Mouse (Mus musculus) bone marrow, adult 2 months (tissue): ENCODE results near the gene Sag. TPM values are rescaled to one million over a fixed set of nuclear protein-coding genes. Genes with fewer than 3 reads are reported as not detected.

Experiments used
- H3K27ac ChIP-seq: fragments of 200-500 bp; 2 replicates; pipeline ENCODE4 v1.5.1; 2012; ENCODE audit warnings: low read depth, mild to moderate bottlenecking, control low read depth, inconsistent platforms, low read length; ENCODE audit not compliant: control insufficient read depth, poor library complexity, insufficient read depth
- H3K4me1 ChIP-seq: fragments of 200-500 bp; 2 replicates; pipeline ENCODE4 v1.6.1; 2011; ENCODE audit warnings: low read length; ENCODE audit not compliant: control insufficient read depth, insufficient read depth
- H3K4me3 ChIP-seq: fragments of 200-500 bp; replicated peaks from 2 replicates; pipeline ENCODE3; 2011; ENCODE audit warnings: mild to moderate bottlenecking, low read depth, low read length, control low read depth; ENCODE audit not compliant: control insufficient read depth
- CTCF ChIP-seq: fragments of 200-500 bp; IDR thresholded peaks from 2 replicates; pipeline ENCODE4 v1.5.1; 2011; ENCODE audit warnings: low read length, control low read depth; ENCODE audit not compliant: control insufficient read depth, insufficient read depth
- POLR2A ChIP-seq: fragments of 200-500 bp; IDR thresholded peaks from 2 replicates; pipeline ENCODE4 v1.6.1; 2011; ENCODE audit warnings: low read depth, mild to moderate bottlenecking, control low read depth, low read length, borderline replicate concordance; ENCODE audit not compliant: control insufficient read depth
- whole genome bisulfite sequencing: fragments of 180-500 bp; shearing (Covaris S2); methylation state at CpG from one replicate; pipeline ENCODE4 v1.1.7; 2018; 5-methylcytosine and 5-hydroxymethylcytosine counted together
- polyA plus RNA-seq: library from polyadenylated mRNA; stranded (reverse); fragments of >200 nt; gene quantifications from 2 replicates; pipeline ENCODE4 v1.2.4, GENCODE M21; 2011; ENCODE audit warnings: low replicate concordance; ENCODE audit not compliant: missing spikeins, insufficient read depth, insufficient read length

The Sag gene
- polyA plus RNA-seq, 1 experiment: 7.0 TPM

GRCm38 (mm10) chr1:87879494-87880325 lies 76.2 kb downstream of the Sag start:
- Histone ChIP-seq H3K4me3 (no peak overlapping the region), H3K4me1 (peaks cover 8% of the 10 kb centered on the region; the same call in 1 of the 2 replicates), H3K27ac (no peak overlapping the region)
- WGBS: 15% methylated on average over 3 of the region's 3 CpGs
- no peak for TF ChIP-seq POLR2A
- TF ChIP-seq CTCF: no peak

GRCm38 (mm10) chr1:87880326-87880627 lies 76.8 kb downstream of the Sag start:
- H3K4me1 ChIP-seq: peaks cover 6% of the 10 kb centered on the region; the same call in 1 of the 2 replicates
- TF ChIP-seq POLR2A (no peak), CTCF (no peak)
- H3K4me3 ChIP-seq: no peak overlapping the region
- WGBS: 84% methylated on average over 6 of the region's 6 CpGs
- H3K27ac ChIP-seq: no peak overlapping the region

GRCm38 (mm10) chr1:87880856-87881255 lies 77.4 kb downstream of the Sag start:
- H3K4me1 ChIP-seq: peaks cover 6% of the 10 kb centered on the region; the same call in 1 of the 2 replicates
- no peak overlapping the region for H3K4me3 ChIP-seq
- H3K27ac ChIP-seq: no peak overlapping the region
- TF ChIP-seq POLR2A: no peak
- no peak for TF ChIP-seq CTCF
- WGBS: 75% methylated on average over 2 of the region's 2 CpGs

GRCm38 (mm10) chr1:87881726-87882125 lies 78.2 kb downstream of the Sag start:
- no peak overlapping the region for H3K4me3 ChIP-seq
- no peak overlapping the region for H3K27ac ChIP-seq
- peaks cover 4% of the 10 kb centered on the region; the same call in 1 of the 2 replicates for H3K4me1 ChIP-seq
- 83% methylated on average over 4 of the region's 4 CpGs for WGBS
- TF ChIP-seq CTCF (no peak), POLR2A (no peak)

GRCm38 (mm10) chr1:87882554-87882953 lies 79.1 kb downstream of the Sag start:
- no peak for TF ChIP-seq CTCF
- TF ChIP-seq POLR2A: no peak
- H3K4me1 ChIP-seq: peaks cover 1% of the 10 kb centered on the region; the same call in 1 of the 2 replicates
- no peak overlapping the region for H3K4me3 ChIP-seq
- no peak overlapping the region for H3K27ac ChIP-seq

GRCm38 (mm10) chr1:87890960-87891359 lies 87.5 kb downstream of the Sag start:
- TF ChIP-seq CTCF: no peak
- TF ChIP-seq POLR2A: no peak
- WGBS: 18% methylated on average over 1 of the region's 1 CpGs
- no peak overlapping the region for H3K4me3 ChIP-seq
- H3K4me1 ChIP-seq: no peaks in the 10 kb centered on the region
- no peak overlapping the region for H3K27ac ChIP-seq

GRCm38 (mm10) chr1:87891634-87892033 lies 88.2 kb downstream of the Sag start:
- Histone ChIP-seq H3K4me3 (no peak overlapping the region), H3K4me1 (no peaks in the 10 kb centered on the region), H3K27ac (no peak overlapping the region)
- 58% methylated on average over 4 of the region's 4 CpGs for WGBS
- TF ChIP-seq POLR2A (no peak), CTCF (no peak)

GRCm38 (mm10) chr1:87892499-87892898 lies 89.0 kb downstream of the Sag start:
- H3K4me1 ChIP-seq: no peaks in the 10 kb centered on the region
- no peak overlapping the region for H3K4me3 ChIP-seq
- WGBS: 83% methylated on average over 2 of the region's 2 CpGs
- TF ChIP-seq CTCF: no peak
- no peak for TF ChIP-seq POLR2A
- no peak overlapping the region for H3K27ac ChIP-seq
